Mouse (Mus musculus): ENCODE measurements around the gene Hif1an.
A peak's percentile ranks its signal among the peaks of the same experiment; 100 is the strongest.

Hif1an gene

DNA sequence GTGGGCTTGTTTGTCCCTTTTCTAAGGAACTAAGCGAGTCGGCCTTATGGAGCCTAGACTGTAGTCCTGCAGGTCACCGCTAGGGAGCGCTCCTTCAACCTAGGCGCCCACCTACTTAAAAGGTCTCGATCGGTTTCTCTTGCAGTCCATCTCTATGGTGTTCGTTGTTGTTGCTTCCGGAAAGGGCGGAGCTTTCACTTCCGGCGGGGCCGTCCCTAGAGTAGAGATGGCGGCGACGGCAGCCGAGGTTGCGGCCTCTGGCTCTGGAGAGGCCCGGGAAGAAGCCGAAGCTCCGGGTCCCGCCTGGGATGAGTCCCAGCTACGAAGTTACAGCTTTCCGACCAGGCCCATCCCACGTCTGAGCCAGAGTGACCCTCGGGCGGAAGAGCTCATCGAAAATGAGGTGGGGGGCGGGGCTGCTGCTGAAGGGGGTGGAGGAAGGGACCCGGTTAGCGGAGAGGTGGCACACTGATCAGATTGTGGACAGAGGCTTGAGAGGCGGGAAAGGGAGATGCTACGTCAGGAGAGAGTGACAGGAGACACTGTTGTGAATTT, at the start of gene Hif1an:
Gene Hif1an (plus strand): TSS at position 199 of the 555 bp plus-strand sequence.
- DNase-seq (ENCODE audit: low spot score in 2 of 2) = peak; percentile 94 to 96

DNA sequence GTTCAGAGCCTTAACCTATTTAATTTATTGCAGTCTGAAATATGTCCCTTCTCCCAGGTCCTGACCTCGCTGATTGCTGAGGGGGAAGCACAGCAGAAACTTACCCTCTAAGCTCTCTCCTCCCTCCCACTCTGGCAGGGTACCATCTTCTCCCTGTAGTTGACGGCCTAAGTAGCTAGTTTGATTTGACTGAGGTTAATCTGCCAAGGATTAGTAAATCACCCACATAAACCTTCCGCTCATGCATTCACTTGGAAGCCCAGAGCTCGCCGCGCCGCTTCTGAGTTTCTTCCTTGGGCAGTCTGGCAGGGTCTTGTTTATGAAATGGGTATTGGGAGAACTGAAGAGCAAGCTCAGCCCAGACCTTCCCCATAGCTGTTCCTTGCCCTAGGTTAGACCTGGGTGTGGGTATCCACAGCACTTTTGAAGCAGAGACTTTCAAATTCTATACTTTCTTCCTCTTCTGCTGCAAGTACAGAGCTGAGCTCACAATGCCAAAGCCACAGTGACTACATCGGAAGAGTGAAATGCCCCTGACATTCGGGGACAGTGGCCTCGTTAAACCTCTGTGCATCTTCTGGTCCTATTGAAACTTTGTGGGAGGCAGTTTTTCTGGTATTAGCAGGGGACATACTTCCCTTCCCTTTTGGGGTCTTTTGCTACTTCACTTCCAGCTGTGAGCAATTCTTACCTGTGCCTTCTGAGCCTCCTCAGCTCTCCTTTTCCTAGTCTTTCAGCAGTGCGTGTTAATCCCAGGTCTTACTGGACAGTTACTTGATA, 49.4 kb upstream of the Hif1an start:
- DNase-seq (ENCODE audit: low spot score in 2 of 2) = no peak

DNA sequence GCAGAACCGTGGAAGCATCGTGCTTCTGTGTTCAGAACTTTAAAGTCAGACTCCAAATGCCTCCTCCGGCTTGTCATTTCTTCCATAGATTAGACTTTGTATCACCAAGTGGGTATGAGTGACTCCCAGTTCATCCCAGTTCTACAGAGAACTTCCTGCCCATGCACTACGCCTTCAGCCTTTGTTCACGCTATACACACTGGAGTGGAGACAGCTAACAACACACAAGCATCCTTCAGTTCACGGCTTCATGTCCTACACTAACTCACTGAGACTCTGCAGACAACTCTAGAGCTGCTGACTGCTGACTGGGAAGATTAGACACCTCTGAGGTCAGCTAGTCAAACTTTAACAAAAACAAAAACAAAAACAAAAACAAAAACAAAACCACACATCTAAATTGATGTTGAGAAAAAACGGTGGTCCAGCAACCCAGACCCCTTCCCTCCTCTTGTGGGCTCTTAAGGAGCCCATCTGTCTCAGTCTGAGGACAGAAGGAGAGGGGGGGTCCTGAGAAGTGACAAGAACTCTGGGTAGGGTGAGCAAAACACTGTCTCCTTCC, 48.6 kb upstream of the Hif1an start:
- DNase-seq (ENCODE audit: low spot score in 2 of 2) = no peak

DNA sequence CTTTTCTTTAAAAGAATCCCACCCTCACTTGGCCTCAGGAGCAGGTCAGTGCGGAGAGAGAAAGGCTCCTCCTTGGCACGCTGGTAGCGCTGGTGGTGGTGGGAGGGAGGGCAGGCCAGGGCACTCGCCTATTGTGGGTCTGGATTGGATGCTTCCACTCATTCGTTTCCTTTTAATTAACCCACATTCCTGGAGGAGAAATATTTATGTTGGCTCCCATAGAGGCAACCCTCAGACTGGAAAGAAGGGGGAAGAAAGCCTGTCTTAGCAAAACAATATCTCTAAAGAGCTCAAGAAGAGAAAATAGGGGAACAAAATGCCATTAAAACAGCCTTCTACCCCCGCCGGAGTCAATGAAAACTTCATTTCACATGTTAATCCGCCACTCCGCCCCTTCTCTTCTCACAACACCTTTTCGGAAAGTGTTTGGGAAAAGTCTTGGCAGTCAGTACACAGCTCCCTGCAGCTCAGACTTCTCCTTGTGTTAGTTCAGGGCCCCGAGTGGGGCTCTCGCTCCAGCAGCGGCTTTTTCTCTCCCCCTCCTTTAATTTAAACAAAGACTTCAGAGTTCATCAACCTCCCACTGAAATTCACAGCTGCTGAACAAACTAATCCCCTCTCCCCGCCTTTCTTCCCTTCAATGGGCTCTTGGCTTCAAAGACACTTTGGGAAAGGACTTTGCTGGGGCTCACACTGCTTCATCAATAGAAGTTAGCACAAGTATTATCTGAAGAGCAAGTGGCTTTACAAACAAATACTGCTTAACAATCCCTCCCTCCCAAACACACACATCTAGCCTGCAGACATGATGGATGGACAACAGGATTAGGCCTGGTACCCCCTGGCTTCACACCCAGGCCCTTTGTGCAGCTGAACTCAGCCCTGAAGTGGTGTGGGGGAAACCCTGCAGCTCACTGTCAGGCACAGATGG, 47.9 kb upstream of the Hif1an start:
- no peak for DNase-seq (ENCODE audit: low spot score in 2 of 2)

DNA sequence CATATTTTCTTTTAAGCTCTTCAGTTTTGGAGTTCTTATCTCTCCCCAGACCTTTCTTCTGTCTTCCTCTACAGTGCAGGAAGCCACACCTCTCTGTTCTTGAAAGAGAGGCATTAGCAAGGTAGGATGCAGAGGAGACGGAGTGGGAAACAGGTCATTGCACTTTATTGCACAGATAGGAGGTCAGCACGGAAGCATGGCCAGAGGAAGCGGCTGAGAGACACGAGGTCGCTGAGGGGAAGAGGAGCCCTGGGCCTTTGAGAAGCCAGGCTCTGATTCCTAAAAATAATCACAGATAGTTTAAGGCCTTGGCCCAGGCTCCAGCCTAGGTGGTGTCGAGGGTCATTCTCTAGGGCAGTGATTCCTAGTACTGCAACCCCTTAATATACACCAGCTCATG, 46.9 kb upstream of the Hif1an start:
- DNase-seq (ENCODE audit: low spot score in 2 of 2) = no peak

DNA sequence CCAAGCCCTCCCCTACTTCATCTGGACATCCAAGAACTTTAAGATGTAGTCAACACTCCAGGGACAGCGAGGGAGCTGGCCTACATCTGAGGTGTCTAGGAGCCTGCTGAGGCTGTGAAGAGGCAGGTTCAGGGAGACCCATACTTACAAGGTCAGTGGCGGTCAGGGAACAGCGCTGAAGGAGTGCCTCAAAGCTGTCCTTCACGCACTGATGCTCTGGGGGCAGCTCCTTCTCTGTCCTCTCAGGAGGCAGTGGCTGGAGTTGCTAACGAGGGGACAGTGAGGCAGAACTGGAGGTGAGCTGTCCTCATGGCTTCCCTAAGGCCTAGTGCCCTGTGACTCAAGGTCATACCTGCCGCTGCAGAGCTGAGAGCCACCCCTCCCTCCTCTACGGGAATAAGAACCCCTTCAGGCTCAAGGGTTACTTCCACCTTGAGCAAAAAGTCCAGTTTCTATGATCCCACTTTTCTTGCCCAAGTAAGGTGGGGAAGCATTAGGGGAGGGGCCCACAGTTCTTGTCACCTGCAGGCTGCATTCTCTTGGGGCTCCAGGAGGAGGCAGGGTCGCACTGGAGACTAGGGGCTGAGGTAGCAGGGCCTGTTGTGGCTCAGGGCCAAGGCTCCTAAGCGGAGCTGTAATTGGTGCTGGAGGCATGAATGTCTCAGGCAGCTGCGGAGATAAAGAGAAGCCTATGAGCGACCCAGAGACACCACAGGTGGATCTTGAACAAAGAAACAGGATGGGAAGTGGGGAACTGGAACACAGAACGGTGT, 44.5 kb upstream of the Hif1an start:
- no peak for DNase-seq (ENCODE audit: low spot score in 2 of 2)

DNA sequence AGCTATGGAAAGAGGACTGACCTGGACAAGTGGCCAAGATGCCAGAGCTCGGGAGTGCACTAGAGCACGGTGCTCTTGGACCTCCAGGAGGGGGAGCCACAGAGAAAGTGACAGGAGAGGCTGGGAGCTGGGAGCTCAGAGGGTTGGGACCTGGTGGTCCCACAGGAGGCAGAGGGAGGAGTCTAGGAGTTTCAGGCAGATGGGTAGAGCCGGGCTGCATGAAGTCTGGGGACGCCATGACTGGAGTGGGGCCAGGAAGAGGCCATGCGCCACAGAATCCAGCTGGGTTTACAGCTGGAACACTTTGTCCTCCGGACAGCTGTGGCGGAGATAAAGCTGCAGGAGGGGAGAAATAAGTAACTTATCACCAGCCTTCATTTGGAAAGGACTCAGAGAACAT, 43.5 kb upstream of the Hif1an start:
- no peak for DNase-seq (ENCODE audit: low spot score in 2 of 2)

DNA sequence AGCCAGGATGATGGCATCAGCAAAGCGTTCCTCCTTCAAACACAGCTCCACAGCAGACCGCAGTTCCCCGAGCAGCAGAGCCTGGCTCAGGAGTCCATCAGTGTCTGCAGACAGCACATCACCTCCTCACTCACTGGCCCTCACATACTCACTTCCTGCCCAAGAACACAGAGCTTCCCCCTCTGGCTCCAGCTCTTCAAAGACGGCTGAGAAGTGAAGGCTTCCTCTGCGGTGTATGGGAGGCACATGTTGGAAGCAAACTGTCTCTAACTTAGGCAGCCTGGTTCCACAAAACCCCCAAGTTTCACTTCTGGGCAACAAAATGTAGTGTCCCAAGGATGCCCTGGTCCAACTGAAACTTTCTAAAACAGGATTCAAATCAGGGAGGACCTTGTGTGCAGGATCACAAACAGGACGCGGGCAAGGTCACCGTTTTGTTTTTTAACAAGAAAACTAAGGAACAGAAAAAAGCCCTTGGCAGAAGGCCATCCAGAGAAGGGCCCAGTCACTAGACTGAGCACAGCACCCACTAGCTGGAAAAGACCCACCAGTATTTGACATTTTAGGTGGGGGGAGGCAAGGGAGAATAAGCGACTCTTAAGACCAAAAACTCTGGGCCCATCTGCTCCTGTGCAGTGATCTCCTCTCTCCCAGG, 37.0 kb upstream of the Hif1an start:
- no peak for DNase-seq (ENCODE audit: low spot score in 2 of 2)

DNA sequence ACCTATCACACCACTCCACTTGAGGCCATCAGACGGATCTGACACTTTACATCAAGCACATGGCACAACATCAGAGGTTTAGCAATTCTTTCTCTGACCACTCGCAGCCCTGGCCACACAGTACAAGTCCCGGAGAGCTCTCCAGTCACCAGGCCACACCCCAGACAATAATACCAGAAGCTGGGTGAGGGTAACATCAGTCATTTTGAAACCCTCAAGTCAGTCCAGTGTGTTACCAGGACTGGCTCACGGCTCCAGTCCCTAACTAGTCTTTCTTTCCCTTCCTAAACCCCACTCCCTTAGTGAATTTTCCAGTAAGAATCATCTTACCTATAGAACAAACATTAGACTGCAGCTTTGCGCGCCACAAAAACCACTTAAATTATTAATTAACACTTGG, 32.6 kb upstream of the Hif1an start:
- no peak for DNase-seq (ENCODE audit: low spot score in 2 of 2)

DNA sequence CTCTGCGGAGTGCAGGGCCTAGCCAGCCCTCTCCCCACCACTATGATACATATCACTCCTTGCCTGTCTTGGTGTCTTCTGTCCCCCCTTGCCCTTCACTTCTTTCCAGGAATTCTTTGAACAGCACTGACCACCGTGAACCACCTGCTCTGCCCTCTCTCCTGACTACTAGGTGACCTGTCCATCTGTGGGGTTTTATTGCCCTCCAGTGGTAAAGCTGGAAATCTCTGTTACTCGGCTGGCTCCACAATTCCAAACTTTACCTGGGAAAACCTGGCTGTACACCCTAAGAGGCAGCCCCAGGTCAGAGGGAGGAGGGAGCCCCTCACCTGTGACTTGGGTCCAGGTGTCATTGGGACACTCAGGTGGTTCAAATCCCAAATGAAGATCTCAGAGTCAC, 27.3 kb upstream of the Hif1an start:
- no peak for DNase-seq (ENCODE audit: low spot score in 2 of 2)

DNA sequence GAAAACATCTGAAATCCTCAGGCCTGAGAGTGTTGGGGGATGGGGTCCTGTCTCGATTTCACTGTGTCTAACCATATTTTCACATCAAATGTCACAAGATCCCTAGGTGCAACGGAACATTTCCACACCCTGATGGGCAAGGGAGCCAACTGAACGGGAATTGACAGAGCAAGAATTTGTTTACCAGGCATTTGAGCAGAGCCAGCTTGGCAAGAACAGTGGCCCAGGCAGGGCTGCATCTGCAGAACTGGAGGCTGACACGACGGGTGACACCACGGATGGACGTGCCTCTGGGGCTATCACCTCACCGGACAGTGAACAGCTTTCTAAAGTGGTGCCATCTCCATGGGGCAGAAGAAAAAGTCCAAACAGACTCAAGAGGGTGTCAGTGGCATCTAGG, 25.2 kb upstream of the Hif1an start:
- no peak for DNase-seq (ENCODE audit: low spot score in 2 of 2)

DNA sequence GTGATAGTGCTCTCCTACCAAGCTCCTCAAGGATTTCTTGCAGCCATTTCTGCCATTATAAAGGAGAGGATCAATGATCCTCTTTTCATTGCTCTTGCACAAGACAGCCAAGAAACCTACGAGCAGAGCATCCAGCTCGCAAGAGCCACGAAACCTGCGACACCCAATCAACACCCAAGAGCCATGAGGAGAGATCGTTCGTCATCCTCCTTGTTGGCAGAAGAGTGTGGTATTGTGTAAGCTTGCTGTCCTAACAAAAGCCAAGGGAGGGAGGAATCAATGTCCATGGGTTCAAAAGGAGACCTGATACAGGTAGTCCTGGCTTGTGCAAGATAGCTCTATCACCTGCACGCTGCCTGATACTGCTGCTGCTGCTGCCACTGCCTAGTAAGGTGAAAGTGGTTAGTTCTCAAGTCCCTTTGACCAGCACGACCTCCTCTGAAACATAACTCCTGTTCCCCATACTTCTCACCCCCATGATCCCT, 19.9 kb upstream of the Hif1an start:
- no peak for DNase-seq (ENCODE audit: low spot score in 2 of 2)

DNA sequence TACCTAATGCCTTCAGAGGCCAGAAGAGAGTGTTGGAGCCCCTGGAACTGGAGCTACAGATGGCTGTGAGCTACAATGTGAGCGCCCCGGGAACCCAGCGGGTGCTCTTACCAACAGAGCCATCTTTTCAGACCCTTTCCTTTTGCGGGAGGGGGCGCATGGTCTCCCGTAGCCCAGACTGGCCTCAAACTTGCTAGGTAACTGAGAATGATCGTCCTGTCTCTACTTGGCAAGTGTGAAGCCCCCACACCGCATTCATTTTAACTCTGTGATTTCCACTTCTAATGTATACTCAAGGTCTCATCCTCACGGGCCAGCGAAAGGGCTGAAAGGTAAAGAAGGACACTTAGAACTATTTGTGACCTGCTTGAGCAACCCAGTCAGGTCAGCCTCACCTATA, 18.3 kb upstream of the Hif1an start:
- DNase-seq (ENCODE audit: low spot score in 2 of 2) = no peak

DNA sequence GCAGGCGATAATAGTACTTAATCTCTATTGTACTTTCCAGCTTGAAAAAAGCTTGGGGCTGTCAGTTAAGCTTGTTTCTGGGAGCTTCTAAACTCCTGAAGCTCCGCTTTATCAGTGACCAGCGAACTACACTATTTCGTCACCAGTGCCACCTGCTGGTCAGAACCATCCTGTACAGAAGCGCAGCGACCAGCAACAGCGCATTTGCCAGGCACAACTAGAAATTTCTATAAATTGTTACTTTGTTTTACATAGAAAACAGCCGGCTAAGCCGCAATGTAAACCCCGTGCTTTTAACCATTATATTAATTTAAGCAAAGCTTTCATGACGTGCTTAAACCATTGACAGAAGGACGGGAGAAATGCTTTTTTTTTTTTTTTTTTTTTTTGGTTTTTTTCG, 17.9 kb upstream of the Hif1an start:
- DNase-seq (ENCODE audit: low spot score in 2 of 2) = peak; percentile 54 to 67

DNA sequence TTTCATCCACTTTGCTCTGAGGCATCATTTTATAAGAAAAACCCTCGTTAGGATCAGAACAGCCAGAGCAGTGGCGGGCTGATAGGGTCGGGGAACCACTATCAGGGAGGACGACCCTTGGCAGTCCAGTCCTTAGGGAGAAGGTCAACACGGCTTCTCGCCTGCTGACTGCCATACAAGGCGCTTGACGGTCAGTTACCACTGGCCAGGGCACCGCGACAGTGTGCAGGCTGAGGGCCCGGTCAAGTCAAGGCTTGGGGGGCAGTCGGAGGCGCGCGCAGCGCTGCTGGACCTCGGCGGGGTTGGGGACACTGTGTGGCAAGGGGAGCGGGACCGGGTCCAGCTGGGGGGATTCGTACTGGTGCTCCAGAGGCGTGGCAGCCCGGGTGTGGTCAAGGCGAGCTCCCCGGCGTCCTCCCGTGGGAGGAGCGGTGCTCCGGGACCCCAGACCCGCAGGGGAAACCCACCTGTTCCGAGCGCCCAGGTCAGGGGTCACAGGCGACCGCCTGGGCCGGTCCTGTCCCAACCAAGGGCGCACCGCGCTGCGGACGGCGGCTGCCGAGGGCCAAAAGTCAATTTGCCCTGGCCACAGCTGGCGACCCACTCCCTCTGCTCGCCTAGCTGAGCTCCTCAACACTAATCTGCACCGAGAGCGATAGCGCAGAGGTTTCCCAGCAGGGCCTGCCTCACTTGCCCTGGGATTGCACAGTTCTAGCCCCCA, 17.2 kb upstream of the Hif1an start, which contains the start of gene Sec31b:
Gene Sec31b (minus strand): TSS at position 544 of the 721 bp plus-strand sequence.
- DNase-seq (ENCODE audit: low spot score in 2 of 2) = no peak

DNA sequence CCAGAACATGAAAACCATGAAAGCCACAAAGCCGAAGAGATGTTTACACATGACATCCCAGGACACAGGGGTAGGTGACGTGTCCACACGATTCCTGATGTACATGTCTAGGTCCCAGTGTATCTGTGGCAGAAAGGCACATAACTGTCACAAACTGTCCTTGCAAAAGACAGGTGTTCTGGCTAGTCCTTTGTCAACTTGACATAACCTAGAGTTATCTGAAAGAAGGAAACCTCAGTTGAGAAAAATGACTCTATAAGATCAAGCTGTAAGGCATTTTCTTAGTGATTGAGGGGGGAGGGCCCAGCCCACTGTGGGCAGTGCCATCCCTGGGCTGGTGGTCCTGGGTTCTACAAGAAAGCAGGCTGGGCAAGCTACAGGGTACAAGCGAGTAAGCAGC, 9.9 kb upstream of the Hif1an start, which contains the start of gene Gm20538:
Gene Gm20538 (minus strand): TSS at position 101 of the 400 bp plus-strand sequence.
- no peak for DNase-seq (ENCODE audit: low spot score in 2 of 2)

DNA sequence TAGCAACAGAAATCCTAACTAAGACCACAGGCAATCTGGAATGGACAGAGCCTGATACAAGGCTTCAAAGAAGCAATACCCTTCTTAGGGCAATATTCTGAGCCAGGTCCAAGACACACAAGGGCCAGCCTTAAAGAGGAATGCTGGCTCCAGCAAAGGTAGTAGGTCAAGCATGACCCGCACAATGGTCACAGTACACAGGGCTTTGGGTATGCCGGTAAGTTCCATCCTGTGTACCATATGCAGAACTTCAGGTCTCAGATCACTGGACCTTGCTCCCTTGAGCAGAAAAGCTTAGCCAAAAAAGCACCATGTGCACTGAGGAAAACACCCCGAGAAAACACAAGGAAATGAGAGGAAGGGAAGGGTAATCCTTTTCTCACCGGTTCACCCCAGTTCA, 9.4 kb upstream of the Hif1an start:
- DNase-seq (ENCODE audit: low spot score in 2 of 2) = no peak

DNA sequence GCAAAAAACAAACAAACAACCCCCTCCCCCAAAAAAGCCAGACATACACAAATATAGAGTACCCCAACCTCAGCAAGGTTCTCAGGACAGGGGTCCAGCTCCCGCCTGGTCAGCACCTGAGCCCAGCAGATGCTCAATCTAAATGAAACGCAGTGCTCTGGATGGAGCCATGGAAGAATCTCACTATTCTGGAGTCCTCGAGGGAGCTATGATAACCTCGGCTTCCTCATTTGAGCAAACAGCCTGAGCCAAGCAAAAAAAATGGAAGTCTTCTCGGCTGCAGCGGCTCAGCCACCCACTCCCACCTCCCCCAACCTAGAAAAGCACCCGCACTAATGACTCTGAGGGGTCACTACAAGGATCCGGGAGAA, 8.2 kb upstream of the Hif1an start:
- peak in 1 of 2 experiments; percentile 15 for DNase-seq (ENCODE audit: low spot score in 2 of 2)

DNA sequence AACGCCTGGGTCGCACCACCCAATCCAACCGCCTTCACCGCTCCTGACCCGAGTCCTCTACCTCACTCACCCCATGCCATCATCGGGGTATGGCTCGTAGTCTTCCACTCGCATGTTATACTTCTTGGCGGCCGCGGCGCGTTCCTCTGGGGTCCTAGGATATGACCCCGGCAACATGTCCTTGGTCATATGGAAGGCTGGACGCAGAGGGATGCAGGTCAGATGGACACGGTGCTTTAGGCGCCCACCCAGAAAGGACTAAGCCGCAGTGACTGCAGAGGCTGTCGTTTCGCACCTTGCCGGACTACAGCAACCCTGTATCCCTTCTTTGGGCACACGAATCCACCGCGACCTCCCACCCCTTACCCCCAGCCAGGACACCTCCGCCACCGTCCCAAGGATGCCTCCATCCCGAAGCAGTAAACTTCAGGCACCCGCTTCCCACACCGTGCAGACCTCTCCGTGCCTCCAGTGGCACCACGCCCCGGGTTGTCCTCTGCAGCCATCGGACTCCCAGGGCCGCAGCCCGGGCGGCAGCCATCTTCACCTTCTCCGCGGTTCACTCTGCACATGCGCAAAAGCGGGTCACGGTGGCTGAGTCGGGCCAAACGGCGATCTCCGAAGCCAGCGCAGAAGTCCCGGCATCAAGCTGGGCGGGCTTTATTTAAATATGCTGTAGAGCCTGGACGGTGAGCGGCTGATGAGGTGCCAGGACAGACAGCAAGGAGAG, 7.6 kb upstream of the Hif1an start, which contains the start of gene Ndufb8:
Gene Ndufb8 (minus strand): TSS at position 580 of the 730 bp plus-strand sequence.
- peak; percentile 95 to 97 for DNase-seq (ENCODE audit: low spot score in 2 of 2)

Data from frontal cortex, postnatal 36 days (tissue).